Mouse (Mus musculus): ENCODE measurements around the gene Egfl7.

DNA sequence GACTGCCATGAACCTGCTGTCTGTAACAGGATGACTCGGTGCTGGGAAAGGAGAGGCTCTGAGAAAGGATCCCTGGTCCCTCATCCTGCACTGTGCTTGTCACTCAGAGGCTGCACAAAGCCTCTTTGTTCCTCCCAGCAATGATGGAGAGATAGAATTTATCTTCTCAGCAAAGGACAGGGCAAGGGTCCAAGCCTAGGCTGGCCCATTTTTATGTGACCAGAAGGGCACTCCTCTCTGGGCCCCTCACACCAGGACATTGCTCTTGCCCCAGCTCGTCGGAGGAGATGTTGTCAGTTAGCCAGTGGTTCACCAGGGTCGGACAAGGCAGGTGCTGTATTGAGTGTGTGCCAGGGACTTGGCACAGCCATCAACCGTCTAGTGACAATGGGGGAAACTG, 46.6 kb upstream of the Egfl7 start:
- no peak for TF ChIP-seq CTCF (IDR thresholded peaks at IDR 0.05; ENCODE audit: borderline replicate concordance, control insufficient read depth, extremely low read depth, insufficient read depth, low read length, poor library complexity)
- TF ChIP-seq POLR2A (IDR thresholded peaks at IDR 0.05; ENCODE audit: control insufficient read depth, extremely low read depth, insufficient read depth, low read length, poor library complexity) = no peak

Measured in thymus, adult 2 months (tissue).